Mouse (Mus musculus) naive thymus-derived CD4-positive, alpha-beta T cell, adult 2 months (primary cell): ENCODE measurements around the gene Ptprq.

Source experiments
- DNase-seq: peaks from one replicate; pipeline ENCODE4 v3.0.0-alpha.2; 2011; ENCODE audit warnings: low read depth

The Ptprq gene

DNA sequence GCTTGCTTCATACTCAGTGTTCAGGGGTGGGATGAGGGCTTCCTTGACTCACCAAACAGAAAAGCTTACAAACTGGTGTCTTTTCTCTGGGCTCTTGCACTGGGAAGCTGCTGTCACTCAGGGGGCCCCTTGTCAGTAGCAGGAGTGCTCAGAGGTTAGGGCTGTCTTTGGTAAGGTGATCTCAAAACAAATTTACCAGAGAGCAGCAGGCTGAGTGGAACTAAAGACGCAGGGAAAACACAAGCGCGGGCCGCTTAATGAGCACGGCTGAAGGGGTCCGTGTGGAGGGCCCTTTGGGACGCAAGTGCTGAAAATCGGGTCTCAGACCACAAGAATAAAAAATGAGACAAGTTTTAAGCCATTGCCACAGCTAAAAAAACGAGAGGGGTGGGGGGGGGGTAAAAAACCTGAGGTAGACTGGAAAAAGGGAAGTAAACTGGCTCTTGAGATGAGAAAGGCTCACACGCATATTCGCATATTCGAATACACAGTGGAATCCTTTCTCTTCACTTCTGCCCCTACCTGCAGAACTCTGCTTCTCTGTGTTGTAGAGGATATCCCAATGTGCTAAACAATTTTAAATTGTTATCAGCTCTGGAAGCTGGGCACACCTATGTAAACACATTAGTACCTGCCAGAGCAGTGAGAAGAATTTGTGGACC, 231.1 kb downstream of the Ptprq start:
- no peak for DNase-seq

DNA sequence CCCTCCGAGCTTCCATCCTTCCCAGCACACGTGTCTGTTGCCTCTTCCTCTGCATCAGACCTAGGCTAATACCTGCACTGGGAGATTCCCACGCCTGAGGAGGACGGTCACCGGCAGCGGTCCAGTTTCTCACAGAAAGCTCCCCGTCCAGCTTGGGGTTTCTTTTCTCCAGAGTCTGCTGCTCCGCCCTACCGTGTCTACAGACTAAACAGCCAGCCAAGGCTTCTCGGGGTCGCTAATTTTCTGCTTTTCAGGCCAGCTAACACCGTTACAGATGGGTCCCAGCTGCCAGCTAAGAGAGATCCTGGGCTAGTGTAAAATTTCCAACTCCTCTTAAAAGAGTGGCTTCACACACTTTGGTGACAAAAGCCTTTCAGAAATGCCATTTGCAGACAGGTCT, 233.1 kb downstream of the Ptprq start:
- DNase-seq: no peak

DNA sequence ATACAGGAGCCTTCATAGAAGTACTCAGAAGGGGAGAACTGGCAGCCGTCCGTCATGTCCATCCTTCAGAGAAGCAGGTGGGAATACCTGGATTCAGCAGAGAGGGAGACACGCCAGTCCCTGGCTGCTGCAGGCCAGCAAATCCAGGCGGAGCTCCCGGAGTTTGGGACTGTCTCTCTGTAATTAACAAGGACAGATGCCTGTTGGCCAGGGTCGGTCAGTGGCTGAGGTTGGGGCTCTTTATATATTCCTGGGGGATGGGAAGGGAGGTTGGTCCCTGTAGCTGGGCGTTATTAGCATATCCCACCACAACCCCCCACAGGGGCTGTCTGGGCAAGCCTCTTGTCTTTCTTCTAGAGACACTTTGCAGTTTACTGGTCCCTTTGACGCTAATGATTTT, 234.0 kb downstream of the Ptprq start, which contains the start of gene Myf5:
Myf5 (minus strand) TSS at position 265 of the 400 bp plus-strand sequence.
- no peak for DNase-seq

DNA sequence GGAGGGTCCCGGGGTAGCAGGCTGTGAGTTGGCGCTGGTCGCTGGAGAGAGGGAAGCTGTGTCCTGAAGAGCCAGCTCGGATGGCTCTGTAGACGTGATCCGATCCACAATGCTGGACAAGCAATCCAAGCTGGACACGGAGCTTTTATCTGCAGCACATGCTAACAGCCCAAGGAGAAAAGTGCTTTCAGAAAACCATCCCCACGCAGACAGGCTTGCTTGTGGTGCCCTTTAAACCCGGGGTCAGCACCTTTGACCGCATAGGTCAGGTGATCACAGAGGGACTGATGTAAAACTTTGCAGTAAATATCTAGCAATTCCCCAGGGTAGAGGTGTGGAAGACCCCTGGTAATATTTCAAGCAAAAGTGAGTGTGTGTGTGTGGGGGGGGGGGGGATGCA, 235.8 kb downstream of the Ptprq start:
- DNase-seq: no peak

DNA sequence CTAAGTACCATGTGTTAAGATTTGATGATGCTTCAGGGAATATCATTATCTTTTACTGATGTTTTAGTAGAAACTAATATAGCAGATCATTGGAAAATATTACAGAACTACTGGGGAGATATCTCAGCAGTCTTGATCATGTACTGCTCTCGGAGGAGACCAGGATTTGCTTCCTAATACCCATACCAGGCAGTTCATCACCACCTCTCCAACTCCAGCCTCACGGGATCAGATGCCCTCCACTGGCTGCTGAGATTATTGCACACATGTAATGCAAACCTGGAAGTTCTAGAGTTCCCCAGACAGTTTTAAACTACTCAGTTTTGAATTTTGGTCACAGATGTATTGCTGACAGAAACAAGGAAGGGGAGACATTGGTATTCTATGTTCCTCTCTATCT, 246.4 kb downstream of the Ptprq start:
- DNase-seq: no peak

DNA sequence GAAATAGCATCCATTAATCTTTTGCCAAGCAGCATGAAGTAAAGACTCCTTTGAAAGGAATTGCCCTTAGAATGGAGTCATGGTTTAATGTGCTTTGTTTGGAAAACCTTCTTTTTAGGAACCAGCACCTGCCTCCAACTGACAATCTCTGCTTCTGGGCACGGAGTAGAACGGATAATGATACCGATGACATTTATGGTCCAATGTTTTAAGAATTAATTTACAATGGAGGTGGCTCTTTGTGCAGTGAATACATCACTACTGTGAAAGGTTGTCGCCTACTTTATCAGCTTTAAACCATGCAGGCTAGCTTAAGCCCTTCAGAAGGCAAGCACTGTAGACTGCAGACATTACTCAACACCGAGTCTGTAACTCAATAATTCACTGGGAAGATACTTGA, 248.1 kb downstream of the Ptprq start:
- DNase-seq: no peak

DNA sequence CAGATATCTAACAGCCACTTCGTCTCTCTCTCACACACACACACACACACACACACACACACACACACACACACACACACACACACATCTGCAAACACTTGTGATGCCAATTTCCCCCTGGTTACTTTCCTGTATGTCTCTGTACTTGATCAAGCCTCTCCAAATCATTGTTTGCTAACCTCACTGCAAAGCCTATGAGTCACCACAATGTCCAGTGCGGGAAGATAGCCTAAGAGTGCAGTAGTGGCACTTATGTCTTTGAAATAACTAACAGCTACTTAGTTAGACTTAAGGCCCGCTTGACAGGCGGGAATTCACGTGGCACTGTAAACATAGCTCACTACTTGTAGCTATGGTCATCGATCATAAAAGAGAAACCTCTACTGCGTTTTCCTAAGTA, 252.0 kb downstream of the Ptprq start:
- no peak for DNase-seq
